Mouse (Mus musculus): ENCODE results near the gene Zfp646.
A peak's percentile ranks its signal among the peaks of the same experiment; 100 is the strongest.

Zfp646 gene

GRCm38 (mm10) chr7:127919290-127919689 lies 43.3 kb downstream of the Zfp646 start:
- DNase-seq (ENCODE audit: low spot score) = no peak

- peak; percentile 23 for DNase-seq (ENCODE audit: low spot score)
These were observed 45.5 kb downstream of the Zfp646 start for GRCm38 (mm10) chr7:127921516-127921915.

GRCm38 (mm10) chr7:127922451-127923275 lies 46.6 kb downstream of the Zfp646 start:
- no peak for DNase-seq (ENCODE audit: low spot score)

DNA sequence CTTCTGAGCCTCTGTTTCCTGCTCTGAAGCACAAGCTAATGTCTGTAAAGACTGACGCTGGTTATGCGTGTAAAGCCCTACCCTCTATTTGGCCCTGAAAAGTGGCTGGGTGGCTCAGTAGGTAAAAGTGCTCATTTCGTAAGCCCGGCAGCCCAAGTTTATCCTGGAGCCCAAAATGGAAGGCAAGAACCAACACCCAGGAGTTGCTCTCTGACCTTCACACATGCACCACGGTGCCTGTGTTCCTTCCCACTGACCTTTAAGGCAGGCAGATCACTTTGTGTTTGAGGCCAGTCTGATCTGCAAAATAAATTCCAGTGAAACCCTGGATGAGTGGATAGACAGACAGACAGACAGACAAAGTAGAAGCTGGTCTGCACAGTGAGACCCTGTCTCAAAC lies 47.7 kb downstream of the Zfp646 start:
- DNase-seq (ENCODE audit: low spot score) = peak; percentile 58

DNA sequence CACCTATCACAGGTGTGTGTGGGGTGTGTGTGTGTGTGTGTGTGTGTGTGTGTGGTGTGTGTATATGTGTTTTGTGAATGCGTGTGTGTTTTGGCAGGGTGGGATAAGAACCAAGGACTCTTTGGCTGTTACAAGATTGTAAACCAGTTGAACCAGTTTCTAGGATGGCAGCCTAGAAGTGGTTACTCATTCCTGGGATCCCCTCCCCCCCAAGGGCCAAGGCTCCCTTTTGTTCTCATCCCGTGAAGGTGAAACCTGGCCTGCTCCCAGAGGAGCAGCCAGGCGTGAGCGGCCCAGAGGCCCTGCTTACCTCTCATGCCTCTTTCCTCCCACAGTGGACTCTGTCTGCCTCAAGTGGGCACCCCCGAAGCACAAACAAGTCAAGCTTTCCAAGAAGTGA lies 49.2 kb downstream of the Zfp646 start:
- DNase-seq (ENCODE audit: low spot score) = no peak

DNA sequence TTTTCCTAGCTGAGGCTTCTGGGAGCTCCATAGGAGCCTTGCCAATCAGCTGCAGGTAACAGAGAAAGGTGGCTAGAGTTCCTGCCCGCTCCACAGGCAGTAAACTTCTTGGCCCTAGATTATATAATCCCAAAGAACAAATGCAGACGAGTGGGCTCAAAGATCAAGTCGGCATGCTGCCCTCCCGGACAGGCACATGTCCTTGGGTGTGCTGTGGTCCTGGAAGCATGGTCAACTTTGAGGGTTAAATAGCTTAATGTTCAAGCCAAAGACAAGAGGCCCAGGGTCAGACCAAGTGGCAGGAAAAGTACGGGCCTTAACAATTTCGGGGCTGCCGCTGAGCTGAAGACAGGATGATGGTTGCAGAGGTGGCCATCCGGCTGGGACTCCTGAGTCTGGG lies 50.0 kb downstream of the Zfp646 start:
- DNase-seq (ENCODE audit: low spot score) = no peak

DNA sequence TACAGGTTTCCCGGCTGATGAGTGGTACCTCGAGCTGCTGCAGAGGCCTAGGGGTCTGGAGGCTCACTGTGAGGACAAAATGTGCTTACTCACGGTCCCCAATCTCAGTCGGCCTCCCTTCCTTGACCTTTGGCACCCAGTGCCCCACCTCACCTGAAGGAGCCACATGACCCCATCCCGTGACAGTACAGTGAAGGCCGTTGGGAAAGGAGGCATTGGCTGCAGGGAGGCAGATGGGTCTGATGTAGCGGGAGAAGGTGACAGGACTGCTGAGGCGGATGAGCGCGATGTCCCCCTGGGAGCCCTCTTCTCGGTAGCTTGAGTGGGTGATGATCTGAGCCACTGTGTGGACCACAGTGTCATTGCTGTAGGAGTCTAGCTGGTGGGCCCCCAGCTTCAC lies 50.8 kb downstream of the Zfp646 start:
- no peak for DNase-seq (ENCODE audit: low spot score)

DNA sequence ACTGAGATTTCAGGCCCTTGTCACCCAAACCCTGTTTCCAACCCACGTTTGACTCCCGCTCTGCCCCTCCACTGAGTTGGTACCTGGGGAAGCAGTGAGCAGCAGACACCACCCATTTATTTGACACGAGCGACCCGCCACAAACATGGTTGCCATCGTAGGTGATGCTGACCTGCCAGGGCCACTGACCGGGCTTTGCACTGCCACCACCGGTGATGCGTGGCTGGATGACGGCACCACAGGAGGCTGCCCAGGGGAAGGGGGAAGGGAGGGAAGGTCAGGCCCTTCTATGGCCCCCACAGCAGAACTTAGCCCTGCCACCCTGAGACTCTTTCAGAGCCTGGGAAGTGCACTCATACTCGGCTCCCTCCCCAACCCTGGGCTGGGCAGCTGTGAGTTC lies 51.7 kb downstream of the Zfp646 start:
- no peak for DNase-seq (ENCODE audit: low spot score)

DNA sequence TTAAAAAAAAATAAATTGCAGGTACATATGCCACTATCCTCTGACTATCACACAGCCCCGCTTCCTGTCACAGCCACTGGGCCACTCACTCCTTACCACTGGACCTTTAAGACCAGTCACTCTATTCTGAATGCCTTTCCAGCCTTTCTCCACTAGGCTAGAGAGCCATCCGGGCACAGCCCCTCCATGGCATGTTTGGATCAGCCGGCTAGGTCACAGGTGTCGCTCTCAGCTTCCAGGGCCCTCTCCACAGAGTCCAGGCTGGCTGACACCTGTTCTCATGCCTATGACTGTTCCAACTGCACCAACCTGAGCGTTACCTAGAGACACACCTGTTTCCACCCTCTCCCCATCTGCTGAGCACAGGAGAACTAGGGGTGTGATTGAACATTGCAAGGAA lies 52.6 kb downstream of the Zfp646 start:
- no peak for DNase-seq (ENCODE audit: low spot score)

DNA sequence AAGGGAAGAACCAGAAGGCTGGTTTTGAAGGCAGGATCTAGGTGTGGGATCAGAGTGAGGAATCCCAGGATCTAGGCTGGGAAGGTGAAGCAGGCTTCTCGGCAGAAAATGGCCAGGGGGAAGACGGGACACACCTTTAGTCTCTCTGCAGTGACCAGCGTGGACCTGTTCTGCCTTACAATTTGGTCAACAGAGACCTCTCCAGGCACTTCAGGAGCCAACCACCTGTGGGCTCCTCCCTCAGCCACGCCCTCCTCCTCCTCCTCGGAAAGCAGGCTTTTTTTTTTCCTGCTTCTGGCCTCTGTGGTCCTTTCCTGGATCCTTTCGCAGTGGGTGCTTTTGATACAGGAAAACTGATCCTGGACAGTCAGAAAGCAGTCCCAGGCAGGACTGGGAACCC lies 53.9 kb downstream of the Zfp646 start, which contains the start of gene Prss8:
Gene Prss8 (minus strand): TSS at position 182 of the 400 bp plus-strand sequence.
- no peak for DNase-seq (ENCODE audit: low spot score)

- no peak for DNase-seq (ENCODE audit: low spot score)
These were observed 54.6 kb downstream of the Zfp646 start for GRCm38 (mm10) chr7:127930636-127931035.

DNA sequence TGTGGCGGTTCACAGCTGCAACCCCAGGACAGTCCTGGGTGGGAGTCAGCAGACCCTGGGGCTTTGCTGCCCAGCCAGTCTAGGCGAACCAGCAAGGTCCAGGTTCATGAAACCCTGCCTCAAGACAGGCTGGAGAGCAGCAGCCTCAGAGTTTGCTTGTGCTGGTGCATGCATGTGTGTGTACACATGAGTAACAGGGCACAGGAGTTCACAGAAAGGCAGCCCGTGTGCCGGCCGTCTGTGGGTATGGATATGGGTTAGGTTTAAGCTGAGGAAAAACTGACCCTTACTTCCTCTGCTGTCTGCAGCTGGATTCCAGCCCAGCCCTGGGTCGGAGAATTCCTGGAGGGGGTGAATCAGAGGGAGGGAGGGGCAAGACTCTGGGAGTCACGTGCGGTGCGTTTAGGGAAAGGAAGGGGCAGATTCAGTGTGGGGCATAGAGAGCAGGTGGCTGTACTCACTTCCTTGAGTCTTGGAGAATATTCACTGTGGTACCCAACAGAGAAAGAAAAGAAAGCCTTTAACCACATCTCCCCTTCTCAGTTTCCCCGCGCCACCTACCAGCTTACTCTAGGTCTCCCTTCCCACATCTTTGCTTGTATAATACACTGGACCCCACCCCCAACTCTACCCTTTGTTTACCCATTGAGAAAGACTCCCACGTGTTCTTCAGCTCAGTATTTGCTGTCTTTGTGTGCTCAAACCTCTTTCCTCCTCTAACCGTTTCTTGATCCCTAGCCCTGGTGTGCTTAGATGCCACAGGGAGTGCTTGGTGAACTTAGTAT lies 55.5 kb downstream of the Zfp646 start:
- peak; percentile 31 for DNase-seq (ENCODE audit: low spot score)

DNA sequence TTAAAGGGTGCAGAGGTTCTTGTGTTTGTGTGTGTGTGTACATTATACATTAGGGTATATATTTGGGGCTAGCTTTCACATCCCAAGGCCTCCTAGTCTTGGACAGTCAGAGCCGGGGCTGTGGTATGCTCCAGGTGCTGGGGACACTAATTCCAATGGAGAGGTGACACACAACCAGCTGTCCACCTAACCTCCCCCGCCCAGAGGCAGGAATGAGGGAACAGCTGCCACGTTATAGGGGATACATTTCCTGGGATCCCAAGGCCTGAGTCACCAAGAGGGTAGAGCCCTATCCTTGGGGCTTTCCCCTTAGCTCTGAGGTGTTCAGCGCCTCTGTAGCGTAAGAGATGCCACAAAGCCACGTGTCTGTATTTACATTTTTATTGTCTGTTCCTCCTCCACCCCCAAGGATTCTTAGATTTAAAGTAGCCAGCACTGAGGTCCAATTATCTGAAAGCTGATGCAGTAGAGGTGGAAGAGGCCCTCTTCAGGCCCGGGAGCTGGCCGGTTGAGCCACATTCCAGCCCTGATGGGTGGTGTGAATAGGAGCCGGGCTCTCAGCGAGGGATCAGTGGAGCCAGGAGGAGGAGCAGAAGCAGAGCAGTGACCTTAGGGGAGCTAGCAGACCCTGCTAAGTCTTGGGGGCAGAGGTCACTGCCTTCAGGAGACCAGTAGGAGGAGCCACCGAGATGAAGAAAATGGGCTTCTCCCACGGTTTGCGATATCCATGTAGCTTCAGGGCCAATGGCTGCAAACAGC lies 56.4 kb downstream of the Zfp646 start:
- DNase-seq (ENCODE audit: low spot score) = no peak

DNA sequence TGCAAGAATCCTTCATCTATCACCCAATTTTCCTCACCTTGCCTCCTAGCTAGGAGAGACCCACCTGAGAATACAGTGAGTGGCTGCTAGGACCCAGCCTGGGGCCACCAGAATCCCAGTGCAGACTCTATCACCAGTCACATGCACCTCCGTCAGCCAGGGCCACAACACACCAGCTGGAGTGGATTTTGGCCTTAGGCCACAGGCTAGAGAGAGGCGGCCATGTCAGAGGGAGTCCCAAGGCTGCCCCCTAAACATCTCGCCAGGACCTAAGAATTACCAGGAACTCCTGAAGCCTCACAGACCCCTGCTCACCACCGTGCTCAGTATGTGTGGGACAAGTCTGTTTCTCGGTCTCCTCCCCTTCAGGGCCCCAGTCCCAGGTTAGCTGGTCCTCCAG lies 58.1 kb downstream of the Zfp646 start:
- DNase-seq (ENCODE audit: low spot score) = no peak

- DNase-seq (ENCODE audit: low spot score) = peak; percentile 92
These were observed 59.2 kb downstream of the Zfp646 start for GRCm38 (mm10) chr7:127935028-127935722.

All from adipocyte (in vitro differentiated cells).